Mouse (Mus musculus) layer of hippocampus, postnatal 36 days (tissue): ENCODE data around the gene Depdc1b. TPM values are rescaled to one million over a fixed set of nuclear protein-coding genes. Genes with fewer than 3 reads are reported as not detected.
A peak's percentile ranks its signal among the peaks of the same experiment; 100 is the strongest.

Source experiments
- DNase-seq, 2 experiments: peaks; one replicate each; pipeline ENCODE4 v3.0.0; 2022
- total RNA-seq, 2 experiments: library from RNA; stranded (reverse); gene quantifications; 2 replicates each; pipeline ENCODE4 v1.2.3; 2021

Gene Depdc1b
- total RNA-seq, 2 experiments from 2014 or later, result 0.56 to 0.85 TPM

- no peak for DNase-seq
These were observed 1.3 kb downstream of the Depdc1b start for GRCm38 (mm10) chr13:108317414-108317813.

- no peak for DNase-seq
These were observed 2.9 kb downstream of the Depdc1b start for GRCm38 (mm10) chr13:108319028-108319427.

- DNase-seq, result no peak
These were observed 4.1 kb downstream of the Depdc1b start for GRCm38 (mm10) chr13:108320216-108320615.

- no peak for DNase-seq
These were observed 6.3 kb downstream of the Depdc1b start for GRCm38 (mm10) chr13:108322466-108322865.

GRCm38 (mm10) chr13:108323317-108323716 is 7.2 kb downstream of the Depdc1b start:
- no peak for DNase-seq

GRCm38 (mm10) chr13:108323866-108324829 is 8.0 kb downstream of the Depdc1b start:
- DNase-seq, result no peak

- DNase-seq, result no peak
These were observed 9.7 kb downstream of the Depdc1b start for GRCm38 (mm10) chr13:108325871-108326270.

GRCm38 (mm10) chr13:108326351-108326750 is 10.2 kb downstream of the Depdc1b start:
- no peak for DNase-seq

GRCm38 (mm10) chr13:108327047-108327446 is 10.9 kb downstream of the Depdc1b start:
- DNase-seq, result no peak

- DNase-seq, result no peak
These were observed 12.5 kb downstream of the Depdc1b start for GRCm38 (mm10) chr13:108328406-108329180.

- no peak for DNase-seq
These were observed 13.6 kb downstream of the Depdc1b start for GRCm38 (mm10) chr13:108329693-108330092.

GRCm38 (mm10) chr13:108335257-108336003 is 19.3 kb downstream of the Depdc1b start:
- no peak for DNase-seq

- DNase-seq, result no peak
These were observed 20.1 kb downstream of the Depdc1b start for GRCm38 (mm10) chr13:108336192-108336591.

GRCm38 (mm10) chr13:108337340-108337739 is 21.2 kb downstream of the Depdc1b start:
- no peak for DNase-seq

- no peak for DNase-seq
These were observed 22.1 kb downstream of the Depdc1b start for GRCm38 (mm10) chr13:108338076-108338836.

GRCm38 (mm10) chr13:108339907-108340596 is 23.9 kb downstream of the Depdc1b start:
- DNase-seq, result no peak

- DNase-seq, result no peak
These were observed 25.5 kb downstream of the Depdc1b start for GRCm38 (mm10) chr13:108341585-108341984.

GRCm38 (mm10) chr13:108345756-108346155 is 29.6 kb downstream of the Depdc1b start:
- no peak for DNase-seq

GRCm38 (mm10) chr13:108347016-108347415 is 30.9 kb downstream of the Depdc1b start:
- peak in 1 of 2 experiments; percentile 38 for DNase-seq

GRCm38 (mm10) chr13:108349624-108350023 is 33.5 kb downstream of the Depdc1b start:
- peak; percentile 15 to 25 for DNase-seq

GRCm38 (mm10) chr13:108353781-108354180 is 37.6 kb downstream of the Depdc1b start:
- no peak for DNase-seq
